Mouse (Mus musculus) thymus, postnatal 4 days (tissue): ENCODE measurements around the gene Ddx1.
"Not testable (repeated sequence)": the region's sequence is repeated elsewhere in the genome, so short reads cannot be mapped to it uniquely, and the experiment has no call there.

ENCODE experiments used
- DNase-seq: peaks from one replicate; pipeline ENCODE4 v3.0.0; 2021

Ddx1 gene

DNA sequence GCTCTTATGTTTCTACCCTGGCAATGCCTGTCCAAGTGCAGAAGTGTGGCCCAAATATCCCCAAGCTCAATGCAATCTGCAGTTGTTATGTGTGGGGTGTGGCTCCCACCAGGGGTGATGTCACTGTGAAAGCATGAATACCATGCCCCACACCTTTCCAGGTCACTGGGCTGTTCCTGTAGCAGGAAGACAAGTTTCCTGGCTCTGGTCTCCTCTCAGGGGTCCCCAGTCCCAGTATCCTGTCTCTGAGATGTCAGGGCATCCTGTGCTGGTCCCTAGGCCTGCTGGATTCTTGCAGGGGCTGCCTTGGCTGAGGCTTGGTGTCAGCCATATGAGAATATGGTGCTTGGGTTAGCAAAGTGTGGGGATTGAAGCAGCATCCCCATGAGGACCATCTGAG, 46.7 kb downstream of the Ddx1 start:
- no peak for DNase-seq

DNA sequence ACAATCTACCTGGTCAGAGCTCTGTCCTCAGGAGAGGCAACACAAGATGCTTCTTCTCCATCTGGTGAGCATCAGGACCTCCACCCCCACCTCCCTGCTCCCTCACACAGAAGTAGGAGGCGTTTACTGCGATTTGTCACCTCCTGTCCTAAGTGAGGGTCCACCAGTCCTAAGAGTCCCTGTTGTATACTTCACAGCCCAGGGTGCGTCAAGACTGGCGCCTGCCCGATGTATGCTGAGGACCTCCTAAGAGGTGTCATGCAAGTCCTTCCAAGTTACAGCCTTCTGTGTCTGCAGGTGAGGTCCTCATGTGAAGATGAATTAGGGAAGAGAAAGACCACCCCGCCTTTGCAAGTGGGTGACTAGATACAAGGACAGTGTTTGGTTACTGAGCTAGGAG, 48.4 kb downstream of the Ddx1 start:
- DNase-seq: no peak

DNA sequence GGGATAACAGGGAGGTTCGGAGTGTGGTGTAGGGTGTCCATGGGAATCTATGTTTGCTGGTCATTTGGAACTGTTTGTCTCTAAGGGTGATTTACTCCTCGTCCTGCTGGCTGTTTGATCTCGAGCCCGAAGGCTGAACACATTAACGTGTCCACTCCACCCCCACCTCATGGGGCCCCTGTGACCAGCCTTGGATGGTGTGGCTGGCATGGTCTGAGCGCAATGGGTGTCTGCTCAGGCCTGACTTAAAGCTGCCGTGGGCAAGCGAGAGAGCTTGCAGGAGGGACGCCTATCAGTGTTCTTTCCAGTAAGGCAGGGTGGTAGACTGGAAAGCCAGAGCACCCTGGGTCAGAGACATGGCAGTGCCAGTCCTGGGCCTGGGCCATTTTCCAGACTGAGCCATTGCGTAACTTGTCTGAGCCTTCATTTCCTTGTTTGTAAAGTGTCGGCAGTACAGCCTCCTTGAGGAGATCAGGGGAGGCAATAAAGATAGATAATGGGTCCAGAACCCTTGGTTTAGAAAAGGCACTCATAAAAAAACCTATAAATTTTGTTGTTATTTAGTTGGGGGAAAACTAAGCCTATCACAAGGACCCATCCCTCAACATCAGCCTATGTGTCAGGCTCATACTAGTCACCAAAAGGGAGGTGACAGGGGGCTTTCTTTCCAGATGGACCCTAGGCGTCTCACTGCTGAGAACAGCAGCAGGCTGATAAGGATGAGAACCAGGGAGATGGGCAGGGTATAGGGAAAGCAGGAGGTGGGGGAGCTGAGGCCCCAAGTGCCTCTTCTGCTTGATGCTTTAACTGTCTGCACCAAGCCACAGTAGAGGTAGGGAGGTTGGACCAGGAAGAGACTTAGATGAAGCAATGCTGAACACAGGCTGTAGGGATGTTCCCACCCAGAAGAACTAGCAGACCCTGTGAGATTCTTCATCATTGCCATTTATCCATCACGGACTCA, 49.4 kb downstream of the Ddx1 start:
- no peak for DNase-seq

DNA sequence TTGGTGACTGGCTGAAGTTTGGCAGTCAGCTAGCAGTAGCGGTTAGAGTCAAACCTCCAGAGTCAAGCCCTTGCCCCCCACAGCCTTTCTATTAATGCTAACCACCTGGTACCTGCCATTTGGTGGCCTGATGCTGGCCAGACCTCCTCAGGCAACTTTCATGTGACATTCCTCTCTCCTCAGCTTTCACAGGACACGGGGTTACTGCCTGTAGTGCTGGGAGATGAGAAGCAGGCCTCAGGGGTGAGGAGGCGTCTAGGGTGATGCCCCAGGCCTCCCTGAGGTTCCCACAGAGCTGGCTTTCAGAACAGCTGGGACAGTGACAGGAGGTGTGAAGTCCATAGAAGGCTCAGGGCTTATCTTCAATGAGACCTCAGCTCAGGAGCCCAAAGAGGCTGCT, 50.9 kb downstream of the Ddx1 start:
- DNase-seq: no peak

DNA sequence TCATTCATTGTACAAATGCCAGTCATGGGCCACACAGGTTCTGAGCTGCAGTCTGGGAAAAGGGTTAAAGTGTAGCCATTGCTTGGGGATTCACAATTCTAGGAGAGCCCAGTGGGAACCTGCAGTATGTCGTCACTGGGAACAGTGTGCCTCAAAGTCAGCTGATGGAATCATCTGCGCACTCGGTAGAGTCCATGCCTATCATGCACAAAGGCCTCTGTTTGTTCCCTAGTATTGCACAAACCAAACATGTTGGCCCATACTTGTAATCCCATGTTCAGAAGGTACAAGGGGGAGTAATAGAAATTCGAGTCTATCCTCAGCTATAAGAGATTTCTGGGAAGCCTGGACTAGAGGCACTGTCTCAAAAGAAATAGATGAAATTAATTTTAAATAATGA, 52.9 kb downstream of the Ddx1 start:
- DNase-seq: no peak

DNA sequence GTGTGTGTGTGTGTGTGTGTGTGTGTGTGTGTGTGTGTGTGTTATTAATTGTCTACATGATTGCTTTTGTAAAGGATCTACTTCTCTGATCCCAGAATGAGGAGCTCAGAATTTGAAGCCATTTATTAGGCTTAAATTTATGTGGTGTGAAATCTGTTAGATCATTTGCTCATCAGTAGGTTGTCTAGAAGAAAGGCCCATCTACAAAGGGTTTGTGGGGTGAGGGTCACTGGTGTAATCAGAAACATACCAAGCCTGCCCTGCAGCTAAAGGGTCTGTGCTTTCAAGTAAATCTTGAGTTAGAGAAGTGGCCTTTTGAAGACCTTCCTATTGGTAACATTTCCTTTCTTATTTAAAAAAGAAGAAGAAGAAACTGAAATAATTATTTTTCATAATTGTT, 53.5 kb downstream of the Ddx1 start:
- DNase-seq: no peak

DNA sequence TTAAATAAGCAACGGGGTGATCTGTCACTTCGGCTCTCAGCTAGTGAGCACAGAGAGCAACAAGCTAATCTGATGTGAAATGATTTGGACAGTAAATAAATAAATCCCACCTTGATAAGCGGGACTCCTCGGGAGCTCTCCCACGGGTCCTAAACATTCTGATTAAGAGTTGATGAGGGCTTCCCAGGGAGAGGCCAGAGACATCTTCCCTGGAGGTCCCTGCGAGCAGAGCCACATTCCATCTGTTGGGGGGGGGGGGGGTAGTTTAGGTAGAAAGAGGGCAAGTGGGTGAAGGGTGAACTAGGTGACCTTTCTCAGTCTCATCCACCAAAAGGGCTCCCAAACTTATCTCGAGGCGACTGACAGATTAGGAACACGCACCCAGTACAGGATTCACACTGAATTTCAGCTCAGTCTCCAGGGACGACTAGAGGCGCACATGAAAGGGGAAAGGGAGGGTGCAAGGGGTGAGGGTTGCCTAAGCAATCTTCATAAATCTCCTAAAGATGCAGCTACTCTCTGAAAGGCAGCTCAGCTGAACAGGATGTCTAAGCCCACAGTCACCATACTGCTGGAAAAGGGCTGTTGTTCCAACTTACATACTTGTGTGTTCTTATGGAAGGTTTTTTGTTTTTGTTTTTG, 60.8 kb downstream of the Ddx1 start:
- DNase-seq: no peak

DNA sequence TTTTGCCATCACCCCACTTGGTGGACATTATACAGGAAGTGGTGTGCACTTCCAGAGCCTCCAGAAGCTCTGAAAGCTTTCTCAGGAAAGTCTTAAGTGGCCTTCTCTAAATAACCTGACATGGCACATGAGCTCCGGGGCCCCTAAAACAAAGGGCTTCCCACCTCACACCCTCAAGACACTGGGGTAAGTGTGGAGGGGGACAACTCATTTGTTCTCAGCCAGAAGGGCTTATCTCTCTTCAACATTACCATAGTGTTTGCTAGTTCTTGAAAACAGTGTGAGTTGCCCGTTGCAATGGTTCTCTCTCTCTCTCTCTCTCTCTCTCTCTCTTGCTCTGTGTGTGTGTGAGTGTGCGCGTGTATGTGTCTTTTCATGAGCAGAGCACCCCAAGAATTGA, 62.8 kb downstream of the Ddx1 start:
- DNase-seq: no peak

DNA sequence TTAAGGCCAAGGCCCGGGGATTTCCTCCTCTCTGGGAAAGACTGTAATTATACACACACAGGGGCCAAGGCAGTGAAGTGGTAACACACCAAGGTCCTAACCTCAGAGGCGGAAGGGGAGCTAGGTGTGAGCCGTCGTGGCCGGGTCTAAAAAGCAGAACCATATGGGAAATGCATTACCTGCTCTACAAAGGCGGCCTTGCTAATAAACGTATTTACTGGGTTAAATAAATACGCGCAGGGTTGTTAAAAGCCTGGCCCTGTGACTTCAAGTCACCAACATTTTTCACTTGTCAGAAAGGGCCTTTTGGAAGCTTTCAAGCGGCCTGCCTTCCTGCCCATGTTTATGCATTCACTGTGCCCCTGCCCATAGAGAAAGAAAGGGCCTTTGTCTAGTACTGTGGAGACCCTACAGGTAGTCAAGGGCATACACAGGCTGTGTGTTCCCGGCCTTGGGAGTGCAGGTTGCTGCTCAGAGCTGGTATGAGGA, 64.1 kb downstream of the Ddx1 start:
- DNase-seq: no peak

DNA sequence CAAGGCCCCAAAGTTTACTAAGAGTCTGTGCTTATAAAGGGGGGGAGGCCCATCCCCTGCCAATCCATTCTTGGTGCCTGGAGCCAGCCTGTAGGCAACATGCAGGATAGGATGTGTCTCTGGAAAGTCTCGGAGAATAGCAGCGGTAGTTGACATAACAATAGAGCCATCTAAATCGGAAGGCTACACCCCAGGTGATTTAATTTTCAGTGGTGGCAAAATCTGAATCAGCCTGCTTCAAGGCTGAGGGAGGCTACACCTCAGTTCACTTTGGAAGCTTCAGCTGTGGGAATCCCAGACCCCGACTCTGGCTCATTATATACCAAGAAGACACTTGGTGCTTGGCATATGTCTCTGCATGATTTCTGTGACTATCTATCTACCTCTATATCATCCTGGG, 64.9 kb downstream of the Ddx1 start:
- DNase-seq: not testable (repeated sequence)

DNA sequence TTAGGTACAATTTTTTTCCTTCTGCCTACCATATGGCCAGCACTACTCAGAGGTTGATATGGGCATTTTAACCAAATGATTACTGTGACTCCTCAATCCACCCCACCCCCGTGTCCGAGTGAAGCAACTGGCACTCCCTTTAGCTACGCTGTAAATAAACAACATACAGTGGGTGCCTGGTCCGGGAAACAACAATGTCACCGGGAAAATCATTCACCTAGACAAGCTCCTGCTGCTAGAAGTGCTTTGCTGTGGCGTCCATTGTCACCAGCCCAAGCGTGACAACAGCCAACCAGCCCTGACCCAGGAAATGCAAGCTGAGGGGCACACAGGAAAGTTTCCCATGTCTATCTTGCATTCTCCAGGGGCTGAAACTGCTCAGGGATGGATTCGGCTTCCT, 66.8 kb downstream of the Ddx1 start:
- DNase-seq: no peak

DNA sequence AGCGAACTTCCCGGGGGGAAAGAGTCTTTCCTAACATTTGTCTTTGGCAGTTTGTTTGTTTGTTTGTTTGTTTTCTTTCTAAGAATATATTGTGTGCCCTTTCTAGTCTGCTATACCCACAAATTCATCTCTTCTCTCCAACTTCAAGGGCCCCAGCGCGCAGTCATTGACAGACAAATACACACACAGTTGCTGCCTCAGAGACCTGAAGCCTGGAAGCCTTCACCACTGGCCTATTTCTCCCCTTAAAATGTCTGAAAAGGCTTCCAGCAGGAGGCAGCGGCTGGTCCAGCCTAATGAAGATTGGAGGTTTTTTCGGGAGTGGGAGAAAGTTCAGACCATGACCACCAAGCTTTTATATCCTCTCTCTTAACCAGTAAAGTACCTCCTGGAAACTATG, 67.3 kb downstream of the Ddx1 start:
- DNase-seq: no peak

DNA sequence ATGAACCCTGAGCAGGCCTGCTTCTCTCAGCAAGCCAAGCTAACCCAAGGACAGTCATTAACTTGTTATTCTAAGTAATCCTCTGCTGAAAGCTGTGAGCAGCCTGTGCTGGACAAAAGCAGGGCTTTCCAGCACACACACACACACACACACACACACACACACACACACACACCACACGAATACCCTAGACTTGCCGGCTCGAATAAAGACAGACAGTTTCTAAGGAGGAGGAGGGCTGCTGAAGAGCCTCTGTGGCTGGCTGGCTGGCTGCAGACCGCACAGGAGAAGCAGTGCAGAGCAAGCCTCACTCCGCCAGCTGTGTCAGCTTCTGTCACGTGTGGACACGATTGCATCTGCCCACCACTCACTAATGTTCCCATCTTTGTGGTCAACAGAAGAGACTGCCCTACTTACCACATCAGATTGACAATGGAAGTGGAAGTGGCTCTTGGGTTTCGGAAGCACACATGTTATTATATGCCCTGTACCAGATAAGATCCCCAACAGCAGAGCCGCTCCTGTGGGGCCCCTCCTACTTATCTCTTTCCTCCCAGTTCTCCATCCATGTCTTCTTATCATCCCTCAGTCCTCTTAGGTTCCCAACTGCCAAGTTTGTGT, 68.2 kb downstream of the Ddx1 start:
- no peak for DNase-seq

DNA sequence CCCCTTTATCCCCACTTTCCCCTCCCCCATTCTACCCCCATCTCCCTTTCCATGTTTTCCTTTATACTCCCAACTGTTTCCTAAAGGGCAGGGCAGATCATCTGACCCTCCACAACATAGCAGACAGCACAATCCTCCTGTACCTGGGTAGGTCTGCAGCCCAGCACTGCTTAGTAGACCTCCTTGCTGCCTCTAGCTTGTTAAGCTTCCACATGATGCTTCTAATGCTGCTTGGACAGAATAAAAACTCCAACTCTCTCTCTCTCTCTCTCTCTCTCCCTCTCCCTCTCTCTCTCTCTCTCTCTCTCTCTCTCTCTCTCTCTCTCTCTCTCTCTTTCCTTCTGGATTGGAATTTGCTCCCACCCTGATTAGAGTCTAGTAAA, 68.7 kb downstream of the Ddx1 start:
- DNase-seq: no peak

DNA sequence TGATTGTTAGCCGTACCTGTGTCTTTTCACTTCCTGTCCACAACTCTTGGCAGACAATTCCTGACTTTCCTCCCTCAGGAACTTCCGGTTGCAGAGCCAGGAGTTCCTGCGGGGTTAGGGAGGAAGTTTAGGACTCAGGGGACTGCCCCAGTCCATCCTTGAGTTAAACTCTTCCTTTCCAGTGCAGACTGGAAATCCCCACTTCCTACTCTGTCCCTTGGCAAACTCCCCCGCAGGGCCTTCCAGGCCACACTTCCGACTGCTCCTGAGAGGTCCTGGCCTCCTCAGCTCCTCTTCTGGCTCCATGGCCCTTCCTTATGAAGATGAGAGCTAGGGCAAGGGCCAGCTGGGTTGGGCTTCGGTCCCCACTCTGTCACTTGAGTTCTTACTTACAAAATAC, 71.4 kb downstream of the Ddx1 start:
- DNase-seq: no peak

DNA sequence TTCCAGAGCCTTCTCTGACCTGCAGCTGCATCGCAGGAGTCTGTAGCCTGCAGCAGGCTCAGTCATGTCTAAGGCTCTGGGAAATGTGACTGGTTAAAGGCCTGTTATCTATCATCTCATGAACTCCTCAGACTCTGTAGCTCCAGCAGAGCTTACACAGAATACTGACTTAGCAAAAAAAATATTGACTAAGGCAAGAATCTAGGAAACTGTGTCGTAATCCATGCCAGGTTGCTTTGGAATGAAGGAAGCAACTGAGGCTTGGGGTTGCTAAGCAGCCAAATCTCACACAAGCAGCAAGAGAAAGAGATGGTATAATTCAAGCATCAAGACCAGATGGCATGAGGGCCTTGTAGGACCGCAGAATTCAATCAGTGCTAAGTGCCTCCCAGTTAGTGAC, 72.1 kb downstream of the Ddx1 start:
- DNase-seq: no peak

DNA sequence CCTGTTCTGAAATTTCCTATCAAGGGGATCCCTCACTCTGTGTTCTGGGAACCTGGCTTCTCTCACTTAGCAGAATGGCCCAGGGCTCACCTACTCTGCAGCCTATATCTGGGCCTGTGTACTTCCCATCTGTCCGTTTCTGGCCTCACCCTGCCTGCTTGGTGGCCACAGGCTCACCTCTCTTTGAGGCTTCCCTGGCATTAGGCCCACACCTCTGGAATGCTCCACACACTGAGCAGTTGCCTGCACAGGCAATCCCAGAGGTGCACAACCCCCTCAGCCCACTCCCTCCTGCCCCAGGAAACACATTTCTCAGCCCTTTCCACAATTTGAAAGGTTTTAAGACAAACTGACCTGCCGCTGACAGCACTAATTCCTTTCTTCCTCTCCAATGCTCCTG, 72.9 kb downstream of the Ddx1 start:
- no peak for DNase-seq

DNA sequence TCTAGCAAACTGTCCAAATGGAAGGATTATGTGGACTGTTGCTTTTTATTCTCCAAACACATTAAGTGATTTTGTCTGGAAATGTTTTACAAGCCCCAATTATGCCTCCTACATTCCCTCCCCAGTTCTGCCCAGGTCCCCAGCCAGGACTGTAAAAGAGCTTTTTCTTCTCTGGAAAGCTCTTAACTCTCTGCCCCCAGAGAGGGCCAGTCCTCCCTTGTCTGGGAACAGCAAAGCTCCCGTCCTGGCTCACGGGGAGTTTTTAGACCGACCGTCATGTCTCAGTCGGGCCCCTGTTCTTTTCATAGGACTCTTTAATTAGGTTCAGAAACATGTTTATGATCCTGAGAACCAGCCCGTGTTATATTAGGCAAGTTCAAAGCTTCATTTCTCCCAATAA, 75.0 kb downstream of the Ddx1 start:
- no peak for DNase-seq

DNA sequence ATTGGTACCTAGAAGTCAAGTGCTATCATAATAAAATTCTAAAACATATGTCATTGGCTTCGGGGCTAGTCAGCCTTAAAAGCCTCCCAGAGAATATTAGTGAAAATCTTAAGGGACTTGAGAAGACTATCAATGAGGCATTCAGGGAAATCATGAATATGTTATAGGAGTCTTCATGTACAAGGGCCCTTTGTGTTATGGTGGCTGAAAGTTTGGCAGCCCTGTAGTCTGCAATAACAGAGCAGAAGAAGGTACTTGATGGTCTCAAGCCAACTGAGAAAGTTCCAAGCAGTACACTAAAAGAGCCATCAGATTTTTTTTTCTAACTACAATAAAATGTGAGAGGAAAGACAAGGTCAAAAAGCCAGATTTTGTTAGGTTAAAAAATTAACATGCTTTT, 80.9 kb downstream of the Ddx1 start:
- DNase-seq: no peak

DNA sequence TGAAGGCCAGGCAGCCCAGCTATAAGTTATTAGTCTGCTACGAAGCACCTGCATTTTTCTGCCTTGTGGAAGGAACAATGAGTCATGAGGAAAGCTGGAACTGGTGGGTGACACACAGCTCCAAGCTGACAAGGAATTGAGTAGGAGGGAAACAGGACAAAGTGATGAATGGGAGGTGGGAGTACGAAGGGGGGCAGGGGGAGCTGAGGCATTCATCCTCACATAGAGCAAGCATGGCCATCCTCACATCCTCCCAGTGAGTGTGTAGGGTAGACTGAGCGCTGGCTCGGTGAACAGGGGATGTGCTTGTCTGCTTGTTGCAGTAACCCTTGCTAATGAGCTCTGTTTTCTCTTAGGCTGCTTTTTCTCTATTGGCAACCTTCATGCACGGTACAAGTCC, 81.9 kb downstream of the Ddx1 start:
- no peak for DNase-seq
